Mouse (Mus musculus): ENCODE measurements around the gene Tbc1d8.
A peak's percentile ranks its signal among the peaks of the same experiment; 100 is the strongest.

Gene Tbc1d8

GRCm38 (mm10) chr1:39393217-39393867 lies 85.2 kb downstream of the Tbc1d8 start:
- no peak for DNase-seq

- peak; percentile 75 for DNase-seq
Observed at GRCm38 (mm10) chr1:39392189-39392588, 86.4 kb downstream of the Tbc1d8 start.

- no peak for DNase-seq
Observed at GRCm38 (mm10) chr1:39391652-39392051, 86.9 kb downstream of the Tbc1d8 start.

GRCm38 (mm10) chr1:39389338-39389737 lies 89.2 kb downstream of the Tbc1d8 start:
- DNase-seq, result no peak

- no peak for DNase-seq
Observed at GRCm38 (mm10) chr1:39388163-39388562, 90.4 kb downstream of the Tbc1d8 start.

- DNase-seq, result no peak
Observed at GRCm38 (mm10) chr1:39387497-39387896, 91.1 kb downstream of the Tbc1d8 start.

GRCm38 (mm10) chr1:39386456-39386855 lies 92.1 kb downstream of the Tbc1d8 start:
- no peak for DNase-seq

- no peak for DNase-seq
Observed at GRCm38 (mm10) chr1:39384914-39385313, 93.6 kb downstream of the Tbc1d8 start.

GRCm38 (mm10) chr1:39381017-39381416 lies 97.5 kb downstream of the Tbc1d8 start:
- DNase-seq, result no peak

- no peak for DNase-seq
Observed at GRCm38 (mm10) chr1:39379021-39379420, 99.5 kb downstream of the Tbc1d8 start.

- DNase-seq, result no peak
Observed at GRCm38 (mm10) chr1:39378540-39378939, 100.0 kb downstream of the Tbc1d8 start.

GRCm38 (mm10) chr1:39376726-39377240 lies 101.8 kb downstream of the Tbc1d8 start:
- DNase-seq, result peak; percentile 52

GRCm38 (mm10) chr1:39376121-39376520 lies 102.4 kb downstream of the Tbc1d8 start:
- DNase-seq, result no peak

- DNase-seq, result no peak
Observed at GRCm38 (mm10) chr1:39374231-39374809, 104.2 kb downstream of the Tbc1d8 start.

GRCm38 (mm10) chr1:39373378-39373777 lies 105.2 kb downstream of the Tbc1d8 start:
- DNase-seq, result no peak

GRCm38 (mm10) chr1:39372220-39372843 lies 106.2 kb downstream of the Tbc1d8 start:
- no peak for DNase-seq

GRCm38 (mm10) chr1:39370431-39370830 lies 108.1 kb downstream of the Tbc1d8 start:
- DNase-seq, result no peak

- no peak for DNase-seq
Observed at GRCm38 (mm10) chr1:39368267-39368841, 110.2 kb downstream of the Tbc1d8 start.

GRCm38 (mm10) chr1:39367601-39368266 lies 110.8 kb downstream of the Tbc1d8 start, which contains the start of gene Rpl31:
Gene Rpl31, plus strand, starts transcription at chr1:39367842.
- peak; percentile 98 for DNase-seq

- DNase-seq, result no peak
Observed at GRCm38 (mm10) chr1:39367045-39367444, 111.5 kb downstream of the Tbc1d8 start.

GRCm38 (mm10) chr1:39365562-39365961 lies 113.0 kb downstream of the Tbc1d8 start:
- no peak for DNase-seq

- DNase-seq, result no peak
Observed at GRCm38 (mm10) chr1:39362515-39362893, 116.1 kb downstream of the Tbc1d8 start.

Measured in cerebellum, adult 11-12 months (tissue).